Mouse (Mus musculus) midbrain, postnatal 0 days (tissue): ENCODE results near the gene Ephb4. TPM values are rescaled to one million over a fixed set of nuclear protein-coding genes. Genes with fewer than 3 reads are reported as not detected.
A peak's percentile ranks its signal among the peaks of the same experiment; 100 is the strongest.

ENCODE experiments used
- ATAC-seq: fragments of 200-750 bp; cut with Nextera tagmentation; 2 replicates; pipeline ENCODE4 v1.8.0; 2017; ENCODE audit warnings: moderate number of reproducible peaks, mild to moderate bottlenecking, moderate TSS enrichment, moderate library complexity; ENCODE audit not compliant: low FRiP score
- DNase-seq: peaks from one replicate; pipeline ENCODE4 v3.0.0-alpha.2; 2015; ENCODE audit warnings: low spot score
- H3K27ac ChIP-seq: fragments of 300-500 bp; sonication (generic); 2 replicates; pipeline ENCODE4 v1.5.1; 2014; ENCODE audit warnings: low read depth, mild to moderate bottlenecking, low read length, mixed read lengths
- H3K27me3 ChIP-seq: fragments of 300-500 bp; sonication (generic); 2 replicates; pipeline ENCODE4 v1.6.1; 2014; ENCODE audit warnings: low read length, control low read depth, mixed read lengths; ENCODE audit not compliant: insufficient read depth
- H3K36me3 ChIP-seq: fragments of 300-500 bp; sonication (generic); 2 replicates; pipeline ENCODE4 v1.6.1; 2014; ENCODE audit warnings: low read length, control low read depth, mixed read lengths; ENCODE audit not compliant: insufficient read depth
- H3K4me1 ChIP-seq: fragments of 300-500 bp; sonication (generic); 2 replicates; pipeline ENCODE4 v1.6.1; 2014; ENCODE audit warnings: mild to moderate bottlenecking, control low read depth, antibody characterized with exemption, low read length, mixed read lengths; ENCODE audit not compliant: insufficient read depth
- H3K4me2 ChIP-seq: fragments of 300-500 bp; sonication (generic); 2 replicates; pipeline ENCODE4 v1.6.1; 2014; ENCODE audit warnings: low read depth, mild to moderate bottlenecking, low read length, mixed read lengths; ENCODE audit not compliant: poor library complexity, severe bottlenecking
- H3K4me3 ChIP-seq: fragments of 300-500 bp; sonication (generic); 2 replicates; pipeline ENCODE4 v1.5.1; 2014; ENCODE audit warnings: low read depth, mild to moderate bottlenecking, low read length, moderate library complexity
- H3K9ac ChIP-seq: fragments of 300-500 bp; sonication (generic); replicated peaks from 2 replicates; pipeline ENCODE4 v1.6.1; 2014; ENCODE audit warnings: mild to moderate bottlenecking, low read length, moderate library complexity, mixed read lengths; ENCODE audit not compliant: poor library complexity, severe bottlenecking
- H3K9me3 ChIP-seq: fragments of 300-500 bp; sonication (generic); 2 replicates; pipeline ENCODE4 v1.6.1; 2016; ENCODE audit warnings: low read length, control low read depth
- CTCF ChIP-seq: IDR thresholded peaks from 2 replicates; pipeline ENCODE4 v1.5.1; 2016; ENCODE audit warnings: antibody characterized with exemption, mild to moderate bottlenecking
- WGBS: fragments of 180-500 bp; shearing (Covaris S2); extraction: QIAGEN DNeasy Blood & Tissue Kit; methylation state at CpG from one replicate; pipeline ENCODE4 v1.1.7; 2014; 5-methylcytosine and 5-hydroxymethylcytosine counted together
- polyA plus RNA-seq: library from polyadenylated mRNA; unstranded; fragments of >200 nt; fragmentation: Nextera tagmentation; extraction: Ambion mirVana; gene quantifications from 2 replicates; pipeline ENCODE4 v1.2.1, GENCODE M21; 2015
- total RNA-seq: library from RNA; depleted of rRNA; stranded (reverse); fragments of >200 nt; gene quantifications from 2 replicates; pipeline ENCODE4 v1.2.3, GENCODE M21; 2014

Gene Ephb4
- total and polyA plus RNA-seq, 2 experiments from 2014 or later = 4.7 to 16.0 TPM

DNA sequence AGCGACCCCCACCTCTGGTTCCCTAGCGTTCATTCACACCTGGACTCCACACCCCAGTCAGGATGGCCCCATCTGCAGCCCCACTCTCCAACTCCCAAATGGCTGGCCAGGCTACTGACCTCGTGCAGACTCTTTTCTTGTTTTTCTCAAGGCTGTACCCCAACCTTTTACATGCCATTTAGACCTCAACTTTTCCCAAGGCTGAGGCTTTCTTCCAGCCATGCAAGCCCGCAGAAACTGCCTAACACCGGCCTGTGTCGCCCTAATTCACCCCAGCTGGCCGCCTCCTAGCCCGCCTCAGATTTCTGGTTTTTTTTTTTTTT is 1.1 kb downstream of the Ephb4 start:
- 2% methylated on average over 8 of the region's 8 CpGs for WGBS
- peaks cover 11% of the 10 kb centered on the region for H3K4me1 ChIP-seq
- 0 out of 2 replicates have a peak, but pooled peaks cover 4% of the 10 kb centered on the region for H3K36me3 ChIP-seq
- no peak overlapping the region for H3K9ac ChIP-seq
- peaks cover 22% of the 10 kb centered on the region for H3K27me3 ChIP-seq
- 0 out of 2 replicates have a peak overlapping the region, but pooled peaks have one; percentile 26 for H3K27ac ChIP-seq
- ATAC-seq (no peak), DNase-seq (no peak)
- H3K4me3 ChIP-seq = peak overlapping the region; percentile 59
- peak overlapping the region; percentile 96 for H3K4me2 ChIP-seq
- no peaks in the 10 kb centered on the region for H3K9me3 ChIP-seq
- no peak for TF ChIP-seq CTCF

GRCm38 (mm10) chr5:137351394-137351793 is 1.5 kb downstream of the Ephb4 start:
- Histone ChIP-seq H3K9me3 (no peaks in the 10 kb centered on the region), H3K27me3 (peaks cover 22% of the 10 kb centered on the region), H3K27ac (0 out of 2 replicates have a peak overlapping the region, but pooled peaks have one; percentile 26), H3K36me3 (0 out of 2 replicates have a peak, but pooled peaks cover 4% of the 10 kb centered on the region), H3K4me3 (peak overlapping the region; percentile 59), H3K9ac (no peak overlapping the region), H3K4me1 (peaks cover 11% of the 10 kb centered on the region), H3K4me2 (peak overlapping the region; percentile 96)
- ATAC-seq (no peak), DNase-seq (no peak)
- no peak for TF ChIP-seq CTCF
- 22% methylated on average over 4 of the region's 4 CpGs for WGBS

- 0 out of 2 replicates have a peak overlapping the region, but pooled peaks have one; percentile 6 for H3K4me3 ChIP-seq
- ATAC-seq = no peak
- H3K27ac ChIP-seq = no peak overlapping the region
- no peak overlapping the region for H3K9ac ChIP-seq
- H3K9me3 ChIP-seq = no peaks in the 10 kb centered on the region
- peak overlapping the region; percentile 96 for H3K4me2 ChIP-seq
- H3K4me1 ChIP-seq = peaks cover 11% of the 10 kb centered on the region
- TF ChIP-seq CTCF = no peak
- DNase-seq = no peak
- H3K27me3 ChIP-seq = peaks cover 22% of the 10 kb centered on the region
- 25% methylated on average over 16 of the region's 16 CpGs for WGBS
- 0 out of 2 replicates have a peak, but pooled peaks cover 4% of the 10 kb centered on the region for H3K36me3 ChIP-seq
Observed at GRCm38 (mm10) chr5:137352011-137352975, 2.4 kb downstream of the Ephb4 start.

DNA sequence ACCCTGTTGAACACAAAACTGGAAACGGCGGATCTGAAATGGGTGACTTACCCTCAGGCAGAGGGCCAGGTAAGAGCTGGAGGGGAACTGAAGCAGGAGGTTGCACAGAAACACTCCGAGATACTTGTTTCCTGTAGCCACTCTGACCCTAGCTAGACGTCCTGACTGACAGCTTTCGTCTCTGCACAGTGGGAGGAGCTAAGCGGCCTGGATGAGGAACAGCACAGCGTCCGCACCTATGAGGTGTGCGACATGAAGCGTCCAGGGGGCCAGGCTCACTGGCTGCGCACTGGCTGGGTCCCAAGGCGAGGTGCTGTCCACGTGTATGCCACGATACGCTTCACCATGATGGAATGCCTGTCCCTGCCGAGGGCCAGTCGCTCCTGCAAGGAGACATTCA is 4.2 kb downstream of the Ephb4 start:
- no peak for ATAC-seq
- 86% methylated on average over 17 of the region's 17 CpGs for WGBS

GRCm38 (mm10) chr5:137358382-137358781 is 8.5 kb downstream of the Ephb4 start:
- ATAC-seq (no peak), DNase-seq (no peak)
- Histone ChIP-seq H3K4me2 (no peak overlapping the region), H3K9me3 (no peaks in the 10 kb centered on the region), H3K36me3 (0 out of 2 replicates have a peak, but pooled peaks cover 8% of the 10 kb centered on the region), H3K4me1 (no peaks in the 10 kb centered on the region), H3K27me3 (no peaks in the 10 kb centered on the region), H3K4me3 (no peak overlapping the region), H3K9ac (no peak overlapping the region), H3K27ac (no peak overlapping the region)
- 39% methylated on average over 7 of the region's 7 CpGs for WGBS
- TF ChIP-seq CTCF = 0 out of 2 replicates have a peak, but pooled peaks have one; percentile 4

More for the DNA sequence above, 4.2 kb downstream of the Ephb4 start:
- Histone ChIP-seq H3K27ac (no peak overlapping the region), H3K27me3 (peaks cover 16% of the 10 kb centered on the region), H3K36me3 (0 out of 2 replicates have a peak, but pooled peaks cover 8% of the 10 kb centered on the region), H3K4me1 (peaks cover 4% of the 10 kb centered on the region), H3K4me3 (no peak overlapping the region), H3K9ac (no peak overlapping the region), H3K4me2 (no peak overlapping the region), H3K9me3 (no peaks in the 10 kb centered on the region)
- DNase-seq = no peak
- no peak for TF ChIP-seq CTCF

DNA sequence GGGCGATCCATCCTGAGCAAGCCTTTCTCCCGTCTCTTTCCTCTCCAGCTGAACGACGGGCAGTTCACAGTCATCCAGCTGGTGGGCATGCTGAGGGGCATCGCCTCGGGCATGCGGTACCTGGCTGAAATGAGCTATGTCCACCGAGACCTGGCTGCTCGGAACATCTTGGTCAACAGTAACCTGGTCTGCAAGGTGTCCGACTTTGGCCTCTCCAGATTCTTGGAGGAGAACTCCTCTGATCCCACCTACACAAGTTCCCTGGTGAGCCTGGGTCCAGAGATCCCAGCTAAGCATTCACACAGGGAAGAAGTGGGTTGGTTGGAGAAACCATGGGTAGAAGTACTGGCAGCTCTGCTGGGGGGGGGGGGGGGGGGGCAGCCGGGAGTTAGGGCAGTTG is 19.8 kb downstream of the Ephb4 start:
- Histone ChIP-seq H3K4me2 (no peak overlapping the region), H3K9ac (no peak overlapping the region), H3K9me3 (no peaks in the 10 kb centered on the region), H3K4me1 (no peaks in the 10 kb centered on the region), H3K27me3 (no peaks in the 10 kb centered on the region), H3K27ac (no peak overlapping the region), H3K4me3 (no peak overlapping the region), H3K36me3 (no peaks in the 10 kb centered on the region; the same call in 1 of the 2 replicates)
- no peak for DNase-seq
- WGBS = 98% methylated on average over 10 of the region's 11 CpGs
- TF ChIP-seq CTCF = no peak
- no peak for ATAC-seq
